Mouse (Mus musculus) layer of hippocampus, adult 6 months (tissue): ENCODE results near the gene Gm12886. TPM values are rescaled to one million over a fixed set of nuclear protein-coding genes. Genes with fewer than 3 reads are reported as not detected.

ENCODE experiments used
- long read RNA-seq, 2 experiments: library from polyadenylated mRNA; unstranded; transcript quantifications; one replicate each; pipeline ENCODE4 v2.0.0; 2019 to 2020
- polyA plus RNA-seq: library from polyadenylated mRNA; unstranded; fragments of <200 nt; fragmentation: Nextera tagmentation; gene quantifications from 2 replicates; pipeline ENCODE4 v1.2.3, GENCODE M21; 2021

The Gm12886 gene
- polyA plus RNA-seq: not detected in 2 replicates
- long read RNA-seq, experiment 1: 0 reads
- long read RNA-seq, experiment 2: 0 reads

GRCm38 (mm10) chr4:121422999-121423398 is at the start of gene Gm12886:
Gene Gm12886, minus strand, starts transcription at chr4:121423099.

Other genes starting within 250 kb of the Gm12886 start
- 6.3 and 8.2 TPM in 2 replicates for gene Rlf, start 208.0 kb downstream of the Gm12886 start, polyA plus RNA-seq
- gene Gm12888, start 98.2 kb downstream of the Gm12886 start, polyA plus RNA-seq: not detected in 2 replicates
- gene Gm12887, start 199.0 kb upstream of the Gm12886 start, polyA plus RNA-seq: not detected in 2 replicates